Mouse (Mus musculus) hindbrain, embryonic 11.5 days (tissue): ENCODE data around the gene Lce3f. TPM values are rescaled to one million over a fixed set of nuclear protein-coding genes. Genes with fewer than 3 reads are reported as not detected.

Source experiments
- ATAC-seq: fragments of 200-750 bp; cut with Nextera tagmentation; 2 replicates; pipeline ENCODE4 v1.8.0; 2017; ENCODE audit warnings: mild to moderate bottlenecking, moderate TSS enrichment, moderate library complexity; ENCODE audit not compliant: low FRiP score
- DNase-seq: peaks from one replicate; pipeline ENCODE4 v3.0.0-alpha.2; 2015; ENCODE audit warnings: low spot score
- H3K27ac ChIP-seq: fragments of 300-500 bp; sonication (generic); 2 replicates; pipeline ENCODE4 v1.5.1; 2014; ENCODE audit warnings: mild to moderate bottlenecking, low read depth, low read length
- H3K27me3 ChIP-seq: fragments of 300-500 bp; sonication (generic); 2 replicates; pipeline ENCODE4 v1.6.1; 2014; ENCODE audit warnings: mild to moderate bottlenecking, low read length, moderate library complexity, mixed read lengths; ENCODE audit not compliant: control insufficient read depth, insufficient read depth
- H3K36me3 ChIP-seq: fragments of 300-500 bp; sonication (generic); 2 replicates; pipeline ENCODE4 v1.6.1; 2014; ENCODE audit warnings: mild to moderate bottlenecking, low read length, moderate library complexity, mixed read lengths; ENCODE audit not compliant: control insufficient read depth, insufficient read depth
- H3K4me1 ChIP-seq: fragments of 300-500 bp; sonication (generic); replicated peaks from 2 replicates; pipeline ENCODE4 v1.6.1; 2014; ENCODE audit warnings: low read length, mixed read lengths; ENCODE audit not compliant: control insufficient read depth, insufficient read depth
- H3K4me2 ChIP-seq: fragments of 300-500 bp; sonication (generic); replicated peaks from 2 replicates; pipeline ENCODE4 v1.6.1; 2014; ENCODE audit warnings: mild to moderate bottlenecking, low read depth, low read length
- H3K4me3 ChIP-seq: fragments of 300-500 bp; sonication (generic); 2 replicates; pipeline ENCODE4 v1.5.1; 2014; ENCODE audit warnings: low read depth, low read length
- H3K9ac ChIP-seq: fragments of 300-500 bp; sonication (generic); 2 replicates; pipeline ENCODE4 v1.6.1; 2014; ENCODE audit warnings: low read depth, low read length
- H3K9me3 ChIP-seq: fragments of 300-500 bp; sonication (generic); 2 replicates; pipeline ENCODE4 v1.6.1; 2016; ENCODE audit warnings: low read length; ENCODE audit not compliant: control insufficient read depth
- WGBS: fragments of 180-500 bp; shearing (Covaris S2); extraction: QIAGEN DNeasy Blood & Tissue Kit; methylation state at CpG from one replicate; pipeline ENCODE4 v1.1.7; 2014; 5-methylcytosine and 5-hydroxymethylcytosine counted together
- polyA plus RNA-seq: library from polyadenylated mRNA; unstranded; fragments of >200 nt; fragmentation: Nextera tagmentation; extraction: Ambion mirVana; gene quantifications from 2 replicates; pipeline ENCODE4 v1.2.1, GENCODE M21; 2014

Gene Lce3f
- polyA plus RNA-seq, 1 experiment from 2014 or later = not detected

GRCm38 (mm10) chr3:93014871-93015270 lies 22.8 kb downstream of the Lce3f start:
- WGBS = 28% methylated on average over 5 of the region's 5 CpGs
- ATAC-seq = peak; percentile 53

DNA sequence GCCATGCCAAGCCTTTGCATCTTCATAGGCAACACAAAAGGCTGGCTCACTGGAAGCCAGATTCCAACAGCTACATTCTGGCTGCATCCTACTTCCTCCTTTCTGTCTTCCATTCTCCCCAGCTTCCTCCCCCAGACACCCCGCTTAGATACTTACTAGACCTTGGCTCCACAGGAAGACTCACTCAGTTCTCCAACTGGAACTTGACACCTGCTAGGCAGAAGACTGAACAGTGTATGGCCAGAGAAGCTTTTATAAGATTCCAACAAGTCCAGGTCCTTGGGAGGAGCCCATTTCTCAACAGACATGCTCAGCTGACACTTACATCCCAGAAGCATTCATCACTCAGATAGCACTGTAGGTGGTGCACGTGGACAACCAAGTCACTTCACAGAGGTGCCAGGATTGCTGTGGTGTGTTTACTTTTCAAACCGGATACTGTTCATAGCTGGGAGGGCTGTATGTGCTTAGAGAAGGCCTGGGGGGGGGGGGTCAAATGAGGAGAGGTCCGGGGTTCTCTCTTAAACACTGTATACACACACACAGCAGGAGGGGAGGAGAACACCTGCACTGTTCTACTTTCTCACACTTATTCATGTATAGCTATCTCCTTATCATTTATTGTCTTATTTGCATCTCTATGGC lies 23.6 kb downstream of the Lce3f start, which contains the start of gene Crct1:
Gene Crct1 (minus strand): TSS at position 228 of the 645 bp plus-strand sequence.
- Histone ChIP-seq H3K4me1 (no peaks in the 10 kb centered on the region), H3K9me3 (no peaks in the 10 kb centered on the region), H3K36me3 (no peaks in the 10 kb centered on the region), H3K4me2 (peak within 1 kb of the TSS; percentile 60), H3K9ac (peak within 1 kb of the TSS; percentile 60), H3K4me3 (peak within 1 kb of the TSS; percentile 39), H3K27me3 (no peaks in the 10 kb centered on the region), H3K27ac (no peak within 1 kb of the TSS)
- WGBS = 22% methylated on average over 3 of the region's 4 CpGs
- ATAC-seq (no peak), DNase-seq (peak; percentile 27)

More at GRCm38 (mm10) chr3:93014871-93015270, 22.8 kb downstream of the Lce3f start:
- no peaks in the 10 kb centered on the region for H3K9me3 ChIP-seq
- peak overlapping the region; percentile 60 for H3K4me2 ChIP-seq
- peak overlapping the region; percentile 60; the same call in 1 of the 2 replicates for H3K9ac ChIP-seq
- no peak for DNase-seq
- H3K4me1 ChIP-seq = no peaks in the 10 kb centered on the region
- no peak overlapping the region for H3K27ac ChIP-seq
- no peaks in the 10 kb centered on the region for H3K36me3 ChIP-seq
- H3K4me3 ChIP-seq = peak overlapping the region; percentile 39
- H3K27me3 ChIP-seq = no peaks in the 10 kb centered on the region

GRCm38 (mm10) chr3:93018960-93019359 lies 26.9 kb downstream of the Lce3f start, which contains the start of gene Lce1m:
TSS of gene Lce1m (minus strand) at chr3:93019060.
- Histone ChIP-seq H3K27me3 (no peaks in the 10 kb centered on the region), H3K9ac (no peak within 1 kb of the TSS), H3K4me2 (no peak within 1 kb of the TSS), H3K9me3 (no peaks in the 10 kb centered on the region), H3K4me3 (no peak within 1 kb of the TSS), H3K36me3 (no peaks in the 10 kb centered on the region), H3K27ac (no peak within 1 kb of the TSS), H3K4me1 (no peaks in the 10 kb centered on the region)
- WGBS = 81% methylated on average over 2 of the region's 2 CpGs
- ATAC-seq (no peak), DNase-seq (no peak)

DNA sequence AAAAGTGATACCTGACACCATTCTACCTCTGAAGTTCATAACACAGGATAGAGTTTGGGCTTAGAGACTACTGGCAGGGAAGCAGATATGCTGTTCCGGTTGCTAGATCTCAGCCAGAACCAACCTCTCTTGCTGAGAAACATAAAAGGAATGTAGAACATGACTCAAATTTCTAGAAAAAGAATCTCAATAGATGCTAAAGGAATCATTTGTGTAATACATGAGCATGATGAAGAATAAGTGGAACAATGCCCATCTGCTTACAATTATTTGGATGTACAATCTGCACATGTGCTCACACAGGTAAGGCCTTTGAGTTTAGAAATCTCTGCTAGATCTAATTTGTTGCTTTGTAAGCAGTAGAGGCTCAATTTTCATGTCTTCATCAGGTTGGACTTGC lies 29.1 kb downstream of the Lce3f start:
- H3K36me3 ChIP-seq = no peaks in the 10 kb centered on the region
- no peak overlapping the region for H3K4me3 ChIP-seq
- H3K27me3 ChIP-seq = no peaks in the 10 kb centered on the region
- ATAC-seq = no peak
- H3K4me2 ChIP-seq = no peak overlapping the region
- H3K4me1 ChIP-seq = no peaks in the 10 kb centered on the region
- 93% methylated on average over 1 of the region's 1 CpGs for whole genome bisulfite sequencing
- no peak overlapping the region for H3K27ac ChIP-seq
- no peak for DNase-seq
- no peaks in the 10 kb centered on the region for H3K9me3 ChIP-seq
- H3K9ac ChIP-seq = no peak overlapping the region

- H3K4me3 ChIP-seq = no peak overlapping the region
- 84% methylated on average over 3 of the region's 3 CpGs for WGBS
- ATAC-seq (no peak), DNase-seq (no peak)
- no peaks in the 10 kb centered on the region for H3K4me1 ChIP-seq
- no peaks in the 10 kb centered on the region for H3K27me3 ChIP-seq
- H3K36me3 ChIP-seq = no peaks in the 10 kb centered on the region
- H3K9me3 ChIP-seq = no peaks in the 10 kb centered on the region
- no peak overlapping the region for H3K9ac ChIP-seq
- no peak overlapping the region for H3K4me2 ChIP-seq
- H3K27ac ChIP-seq = no peak overlapping the region
Observed at GRCm38 (mm10) chr3:93023411-93024184, 31.6 kb downstream of the Lce3f start.

DNA sequence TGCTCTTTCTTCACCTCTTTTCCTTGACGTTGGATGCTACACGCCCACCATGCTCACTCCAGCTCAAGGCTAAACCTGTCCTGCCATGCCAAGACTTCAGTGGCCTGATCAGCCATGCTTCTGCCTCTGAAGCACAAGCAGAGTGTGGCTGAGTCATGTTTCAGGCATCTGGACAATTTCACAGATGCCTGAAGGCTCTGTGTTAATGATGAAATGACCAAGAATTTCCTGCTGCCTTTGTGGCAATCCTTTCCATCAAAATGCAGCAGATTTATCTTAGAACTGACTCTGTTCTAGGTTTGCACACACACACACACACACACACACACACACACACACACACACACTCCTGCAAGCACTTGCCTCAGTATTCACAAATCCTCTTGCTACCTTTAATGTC lies 33.5 kb downstream of the Lce3f start:
- Histone ChIP-seq H3K27ac (no peak overlapping the region), H3K9ac (no peak overlapping the region), H3K27me3 (no peaks in the 10 kb centered on the region), H3K4me2 (no peak overlapping the region), H3K4me3 (no peak overlapping the region), H3K4me1 (no peaks in the 10 kb centered on the region), H3K9me3 (no peaks in the 10 kb centered on the region), H3K36me3 (no peaks in the 10 kb centered on the region)
- ATAC-seq (no peak), DNase-seq (no peak)
- WGBS = 89% methylated on average over 2 of the region's 2 CpGs

DNA sequence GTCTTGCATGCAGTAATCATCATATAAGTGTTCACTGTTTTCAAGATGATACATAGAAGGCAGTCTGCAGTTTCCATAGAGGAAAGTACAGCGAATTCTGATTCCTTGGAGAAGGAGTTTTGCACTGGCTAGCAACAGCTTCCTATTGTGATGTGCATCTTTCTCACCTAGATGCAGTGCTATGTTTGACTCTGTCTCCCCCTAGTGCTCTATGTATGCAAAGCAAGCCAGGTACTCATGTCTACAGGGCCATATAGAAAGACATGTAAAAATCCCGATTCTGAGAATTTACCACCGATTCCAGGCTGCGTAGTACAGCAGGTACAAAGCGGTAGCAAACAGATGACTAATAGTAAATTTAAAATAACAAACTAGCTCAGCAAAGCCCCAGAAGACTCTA lies 39.4 kb downstream of the Lce3f start:
- 58% methylated on average over 5 of the region's 5 CpGs for WGBS
- H3K27ac ChIP-seq = no peak overlapping the region
- H3K4me2 ChIP-seq = no peak overlapping the region
- DNase-seq = peak; percentile 70
- no peak overlapping the region for H3K4me3 ChIP-seq
- no peak overlapping the region for H3K9ac ChIP-seq
- no peaks in the 10 kb centered on the region for H3K9me3 ChIP-seq
- H3K4me1 ChIP-seq = no peaks in the 10 kb centered on the region
- ATAC-seq = peak; percentile 80
- no peaks in the 10 kb centered on the region for H3K27me3 ChIP-seq
- no peaks in the 10 kb centered on the region for H3K36me3 ChIP-seq
